Mouse (Mus musculus) lung, adult 2 months (tissue): Measurements from ENCODE around the gene Ttll11.

Source experiments
- CTCF ChIP-seq: fragments of 200-500 bp; IDR thresholded peaks from 2 replicates; pipeline ENCODE4 v1.5.1; 2011; ENCODE audit warnings: mild to moderate bottlenecking, low read length, control low read depth; ENCODE audit not compliant: insufficient read depth
- POLR2A ChIP-seq: fragments of 200-500 bp; IDR thresholded peaks from 2 replicates; pipeline ENCODE4 v1.6.1; 2011; ENCODE audit warnings: low read depth, mild to moderate bottlenecking, control low read depth, low read length, borderline replicate concordance; ENCODE audit errors: extremely low read depth

- TF ChIP-seq POLR2A = no peak
- no peak for TF ChIP-seq CTCF
These were observed 81.1 kb downstream of the Ttll11 start for GRCm38 (mm10) chr2:35898425-35899134.
